Mouse (Mus musculus) forelimb bud, embryonic 11.5 days (tissue): ENCODE measurements at regions not wholly inside any gene's neighbourhood (a gene's known extent, or its start where the extent isn't known, plus 50 kb on each side); places are given as distances from the start of the nearest gene placed in this dataset.

ENCODE experiments used
- DNase-seq: peaks from one replicate; pipeline ENCODE4 v3.0.0-alpha.2; 2012; ENCODE audit warnings: low read depth, low spot score

DNA sequence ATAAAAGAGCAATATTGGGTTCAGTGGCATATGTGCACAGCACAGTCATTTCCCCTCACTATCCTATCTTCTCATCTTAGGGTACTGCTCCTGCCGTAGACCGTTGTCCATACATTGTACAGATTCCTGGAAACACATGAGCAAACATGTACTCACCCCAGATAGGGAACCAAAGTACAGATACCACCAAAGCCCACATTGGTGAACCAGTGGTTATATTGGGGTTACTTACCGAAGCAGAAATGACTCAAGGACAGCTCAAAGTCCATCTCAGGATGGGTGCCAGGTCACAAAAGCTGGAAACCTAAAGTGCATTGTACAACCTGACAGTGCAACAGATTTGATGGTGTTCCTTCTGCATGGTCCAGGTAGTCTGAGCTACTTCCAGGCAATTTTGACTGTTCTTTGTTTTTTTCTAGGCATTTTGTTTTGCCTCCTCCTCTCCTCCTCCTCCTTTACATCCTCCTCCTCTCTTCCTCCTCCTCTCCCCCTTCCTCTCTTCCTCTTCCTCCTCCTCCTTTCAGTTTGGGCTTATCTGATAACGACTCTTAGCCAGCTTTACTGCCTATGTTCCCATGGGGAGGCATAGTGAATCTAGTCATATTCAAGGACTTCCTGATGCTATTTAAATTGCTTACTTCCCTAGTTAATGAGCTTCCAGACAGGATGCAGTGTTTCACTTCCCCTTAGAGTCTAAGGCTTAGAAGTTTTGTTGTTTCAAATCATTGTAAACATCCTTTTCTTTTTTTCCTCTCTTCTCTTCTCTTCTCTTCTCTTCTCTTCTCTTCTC lies 65.1 kb upstream of the Tab2 start:
- DNase-seq = no peak

DNA sequence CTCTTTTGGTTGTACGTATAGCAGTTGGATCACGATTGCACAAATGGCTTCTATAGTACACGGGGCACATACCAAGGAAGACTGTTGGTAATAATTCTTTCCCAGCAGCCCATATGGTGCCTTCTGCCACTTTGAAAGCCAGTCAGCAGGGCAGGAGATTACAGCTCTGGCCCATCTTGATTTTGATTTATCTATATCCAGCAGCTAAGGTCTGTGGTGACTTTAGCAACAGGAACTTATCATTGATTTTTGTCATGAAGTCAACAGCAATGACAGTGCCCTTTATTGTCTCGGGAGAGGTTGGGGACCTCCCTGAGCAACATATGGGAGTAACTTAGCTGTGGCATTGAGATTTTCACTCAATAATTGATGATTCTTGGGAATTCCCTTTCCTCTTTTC lies 64.1 kb upstream of the Tab2 start:
- DNase-seq = no peak

DNA sequence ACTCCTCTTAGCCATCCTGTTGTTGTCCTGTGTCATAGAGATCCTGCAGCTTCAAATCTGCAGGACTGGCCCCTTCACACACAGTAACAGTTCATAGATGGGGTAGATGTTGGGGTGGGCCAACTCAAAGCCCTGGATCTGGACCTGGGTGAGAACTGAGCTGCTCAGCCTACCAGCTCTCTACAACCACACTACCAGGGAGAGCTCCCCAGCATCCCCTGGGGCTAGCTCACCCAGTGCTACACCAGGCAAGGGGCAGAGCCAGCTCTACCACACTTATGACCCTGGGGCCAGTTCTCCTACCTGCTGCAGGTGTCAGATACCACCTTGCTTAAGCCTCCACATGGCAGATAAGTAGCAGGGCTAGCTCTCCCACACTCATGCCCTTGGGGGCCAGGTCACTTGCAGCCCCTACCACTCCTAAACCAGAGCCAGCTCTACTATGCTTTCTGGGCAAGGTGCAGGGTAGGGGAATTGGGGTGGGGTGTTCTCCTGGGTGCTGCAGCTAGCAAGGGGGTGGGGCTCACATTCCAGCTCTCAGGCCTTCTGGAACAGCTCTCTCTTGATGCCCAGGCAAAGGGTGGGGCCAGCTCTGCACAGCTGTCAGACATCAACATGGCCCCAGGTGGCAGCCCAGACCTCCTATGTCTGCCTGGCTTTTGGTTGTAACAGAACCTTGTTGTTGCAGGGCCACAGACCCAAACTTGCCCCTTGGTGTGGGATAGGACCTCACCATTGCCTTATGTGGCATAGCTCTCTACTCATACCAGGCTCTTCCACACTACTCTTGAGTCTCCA lies 62.4 kb upstream of the Tab2 start:
- DNase-seq = no peak

DNA sequence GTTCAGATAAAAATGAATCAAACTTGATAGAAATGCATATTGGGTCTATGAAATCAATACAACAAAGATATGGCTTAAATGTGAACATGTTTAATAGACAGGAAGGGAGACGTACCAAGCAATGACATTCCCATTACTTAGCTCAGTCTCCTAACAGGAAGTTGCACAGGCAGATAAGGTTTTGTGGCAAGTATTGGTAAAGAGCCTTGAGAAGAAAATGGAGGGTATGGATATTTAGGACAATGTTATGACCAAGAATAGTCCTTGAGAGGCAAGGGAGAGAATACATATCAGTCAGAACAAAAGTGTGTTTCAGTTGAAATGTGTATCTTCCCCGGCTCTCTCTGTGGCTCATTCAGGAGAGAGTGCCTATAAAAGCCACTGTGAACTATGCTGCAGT lies 60.7 kb upstream of the Tab2 start:
- no peak for DNase-seq

- no peak for DNase-seq
Observed at GRCm38 (mm10) chr10:8011744-8012143, 55.7 kb upstream of the Tab2 start.

DNA sequence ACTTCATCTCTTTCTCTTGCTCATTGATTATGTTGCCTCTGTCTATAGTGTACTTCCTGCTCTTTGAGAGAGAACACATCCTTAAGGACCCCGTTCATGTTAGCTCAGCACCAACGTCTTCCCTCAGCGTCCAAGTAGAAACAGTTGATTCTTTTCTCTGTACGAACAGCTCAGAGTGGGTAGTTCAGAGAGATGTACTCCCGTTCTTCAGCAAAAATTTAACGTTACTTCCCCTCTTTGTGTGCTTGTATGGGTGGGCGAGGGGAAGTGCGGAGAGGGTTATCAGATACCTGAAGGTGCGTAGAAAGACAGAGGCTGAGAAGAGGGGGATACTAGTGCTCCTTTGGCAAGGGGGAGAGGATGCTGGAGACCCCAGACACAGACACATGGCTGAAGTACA lies 55.1 kb upstream of the Tab2 start:
- DNase-seq = no peak

- no peak for DNase-seq
Observed at GRCm38 (mm10) chr10:8009855-8010254, 53.8 kb upstream of the Tab2 start.

GRCm38 (mm10) chr10:8007990-8008368 lies 51.9 kb upstream of the Tab2 start:
- DNase-seq = no peak

- DNase-seq = no peak
Observed at GRCm38 (mm10) chr10:8007286-8007989, 51.4 kb upstream of the Tab2 start.
